Mouse (Mus musculus) thymus, postnatal 25 days (tissue): ENCODE data around the gene Pycard.
A peak's percentile ranks its signal among the peaks of the same experiment; 100 is the strongest.
"Not testable (repeated sequence)": the region's sequence is repeated elsewhere in the genome, so short reads cannot be mapped to it uniquely, and the experiment has no call there.

Experiments used
- DNase-seq: peaks from one replicate; pipeline ENCODE4 v3.0.0; 2022

The Pycard gene

GRCm38 (mm10) chr7:127993341-127993977, at the start of gene Pycard:
TSS of gene Pycard (minus strand) at chr7:127993867.
- DNase-seq = peak; percentile 83

GRCm38 (mm10) chr7:128042161-128042820, 48.6 kb upstream of the Pycard start:
- peak; percentile 30 for DNase-seq

GRCm38 (mm10) chr7:128033616-128034015, 39.9 kb upstream of the Pycard start:
- DNase-seq = no peak

- no peak for DNase-seq
These were observed 39.3 kb upstream of the Pycard start for GRCm38 (mm10) chr7:128032989-128033293.

- no peak for DNase-seq
These were observed 38.8 kb upstream of the Pycard start for GRCm38 (mm10) chr7:128032290-128032988.

GRCm38 (mm10) chr7:128031403-128031976, 37.8 kb upstream of the Pycard start:
- no peak for DNase-seq

- no peak for DNase-seq
These were observed 31.7 kb upstream of the Pycard start for GRCm38 (mm10) chr7:128025381-128025780.

- DNase-seq = no peak
These were observed 31.3 kb upstream of the Pycard start for GRCm38 (mm10) chr7:128024932-128025331.

GRCm38 (mm10) chr7:128024364-128024763, 30.7 kb upstream of the Pycard start:
- no peak for DNase-seq

GRCm38 (mm10) chr7:128023565-128023964, 29.9 kb upstream of the Pycard start:
- DNase-seq = no peak

GRCm38 (mm10) chr7:128022974-128023373, 29.3 kb upstream of the Pycard start:
- peak; percentile 34 for DNase-seq

GRCm38 (mm10) chr7:128019187-128019586, 25.5 kb upstream of the Pycard start:
- DNase-seq = no peak

- DNase-seq = no peak
These were observed 24.6 kb upstream of the Pycard start for GRCm38 (mm10) chr7:128018275-128018674.

GRCm38 (mm10) chr7:128016650-128017049, 23.0 kb upstream of the Pycard start:
- DNase-seq = no peak

GRCm38 (mm10) chr7:128016134-128016533, 22.5 kb upstream of the Pycard start:
- DNase-seq = not testable (repeated sequence)

GRCm38 (mm10) chr7:128013116-128013515, 19.4 kb upstream of the Pycard start:
- DNase-seq = peak; percentile 41

GRCm38 (mm10) chr7:128012136-128012780, 18.6 kb upstream of the Pycard start:
- DNase-seq = peak; percentile 61

GRCm38 (mm10) chr7:128009715-128010340, 16.2 kb upstream of the Pycard start:
- DNase-seq = no peak

- DNase-seq = no peak
These were observed 12.5 kb upstream of the Pycard start for GRCm38 (mm10) chr7:128006193-128006592.

GRCm38 (mm10) chr7:128004487-128005362, 11.1 kb upstream of the Pycard start:
- peak; percentile 63 for DNase-seq

GRCm38 (mm10) chr7:128004150-128004486, 10.5 kb upstream of the Pycard start:
- no peak for DNase-seq

GRCm38 (mm10) chr7:128003688-128004087, 10.0 kb upstream of the Pycard start, which contains the start of gene Trim72:
TSS of gene Trim72 (plus strand) at chr7:128003949.
- no peak for DNase-seq
